Mouse (Mus musculus) hindbrain, embryonic 16.5 days (tissue): ENCODE data around the gene BC025920. TPM values are rescaled to one million over a fixed set of nuclear protein-coding genes. Genes with fewer than 3 reads are reported as not detected.

Experiments
- ATAC-seq: fragments of 200-750 bp; cut with Nextera tagmentation; 2 replicates; pipeline ENCODE4 v1.8.0; 2017; ENCODE audit warnings: moderate TSS enrichment, moderate library complexity
- H3K27ac ChIP-seq: fragments of 300-500 bp; sonication (generic); 2 replicates; pipeline ENCODE4 v1.5.1; 2014; ENCODE audit warnings: low read depth, mild to moderate bottlenecking, control low read depth, low read length, moderate library complexity
- H3K27me3 ChIP-seq: fragments of 300-500 bp; sonication (generic); replicated peaks from 2 replicates; pipeline ENCODE4 v1.6.1; 2014; ENCODE audit warnings: low read length; ENCODE audit not compliant: control insufficient read depth, insufficient read depth
- H3K36me3 ChIP-seq: fragments of 300-500 bp; sonication (generic); 2 replicates; pipeline ENCODE4 v1.6.1; 2014; ENCODE audit warnings: mild to moderate bottlenecking, low read length, moderate library complexity, mixed read lengths; ENCODE audit not compliant: control insufficient read depth, insufficient read depth
- H3K4me1 ChIP-seq: fragments of 300-500 bp; sonication (generic); 2 replicates; pipeline ENCODE4 v1.6.1; 2014; ENCODE audit warnings: low read depth, low read length; ENCODE audit not compliant: control insufficient read depth, insufficient read depth
- H3K4me2 ChIP-seq: fragments of 300-500 bp; sonication (generic); 2 replicates; pipeline ENCODE4 v1.6.1; 2014; ENCODE audit warnings: mild to moderate bottlenecking, low read length, control low read depth, moderate library complexity
- H3K4me3 ChIP-seq: fragments of 300-500 bp; sonication (generic); 2 replicates; pipeline ENCODE4 v1.5.1; 2014; ENCODE audit warnings: mild to moderate bottlenecking, low read length, control low read depth, moderate library complexity
- H3K9ac ChIP-seq: fragments of 300-500 bp; sonication (generic); 2 replicates; pipeline ENCODE4 v1.6.1; 2014; ENCODE audit warnings: low read depth, mild to moderate bottlenecking, control low read depth, low read length, moderate library complexity
- H3K9me3 ChIP-seq: fragments of 300-500 bp; sonication (generic); 2 replicates; pipeline ENCODE4 v1.6.1; 2014; ENCODE audit warnings: mild to moderate bottlenecking, low read length, moderate library complexity; ENCODE audit not compliant: control insufficient read depth
- WGBS: fragments of 180-500 bp; shearing (Covaris S2); extraction: QIAGEN DNeasy Blood & Tissue Kit; methylation state at CpG from one replicate; pipeline ENCODE4 v1.1.7; 2014; 5-methylcytosine and 5-hydroxymethylcytosine counted together
- polyA plus RNA-seq: library from polyadenylated mRNA; unstranded; fragments of >200 nt; fragmentation: Nextera tagmentation; extraction: Ambion mirVana; gene quantifications from 2 replicates; pipeline ENCODE4 v1.2.1, GENCODE M21; 2015

The BC025920 gene
- polyA plus RNA-seq, 1 experiment from 2014 or later, result 1.6 TPM

GRCm38 (mm10) chr10:81608308-81608707 lies 2.2 kb downstream of the BC025920 start:
- 90% methylated on average over 1 of the region's 1 CpGs for WGBS
- peaks cover 16% of the 10 kb centered on the region for H3K4me1 ChIP-seq

GRCm38 (mm10) chr10:81612779-81613178 lies 6.7 kb downstream of the BC025920 start:
- H3K4me1 ChIP-seq, result no peaks in the 10 kb centered on the region
- H3K4me2 ChIP-seq, result no peak overlapping the region
- no peaks in the 10 kb centered on the region for H3K27me3 ChIP-seq
- H3K9ac ChIP-seq, result no peak overlapping the region
- no peak overlapping the region for H3K4me3 ChIP-seq
- WGBS, result 75% methylated on average over 3 of the region's 3 CpGs
- H3K27ac ChIP-seq, result no peak overlapping the region
- no peaks in the 10 kb centered on the region for H3K36me3 ChIP-seq
- H3K9me3 ChIP-seq, result no peaks in the 10 kb centered on the region
- ATAC-seq, result no peak

More at GRCm38 (mm10) chr10:81608308-81608707, 2.2 kb downstream of the BC025920 start:
- H3K4me2 ChIP-seq, result no peak overlapping the region
- H3K9ac ChIP-seq, result no peak overlapping the region
- H3K36me3 ChIP-seq, result no peaks in the 10 kb centered on the region
- no peaks in the 10 kb centered on the region for H3K27me3 ChIP-seq
- H3K9me3 ChIP-seq, result no peaks in the 10 kb centered on the region
- H3K4me3 ChIP-seq, result no peak overlapping the region
- H3K27ac ChIP-seq, result no peak overlapping the region
- ATAC-seq, result no peak

- WGBS, result 66% methylated on average over 6 of the region's 6 CpGs
- Histone ChIP-seq H3K4me1 (no peaks in the 10 kb centered on the region), H3K4me2 (no peak overlapping the region), H3K9ac (no peak overlapping the region), H3K27me3 (no peaks in the 10 kb centered on the region), H3K9me3 (no peaks in the 10 kb centered on the region), H3K36me3 (no peaks in the 10 kb centered on the region), H3K27ac (no peak overlapping the region), H3K4me3 (no peak overlapping the region)
- no peak for ATAC-seq
Measured at GRCm38 (mm10) chr10:81615486-81615885, 9.4 kb downstream of the BC025920 start.

GRCm38 (mm10) chr10:81619976-81620375 lies 13.9 kb downstream of the BC025920 start:
- 90% methylated on average over 5 of the region's 5 CpGs for WGBS
- Histone ChIP-seq H3K27ac (no peak overlapping the region), H3K4me3 (no peak overlapping the region), H3K27me3 (no peaks in the 10 kb centered on the region), H3K9ac (no peak overlapping the region), H3K36me3 (peaks cover 14% of the 10 kb centered on the region), H3K4me1 (no peaks in the 10 kb centered on the region), H3K4me2 (no peak overlapping the region), H3K9me3 (no peaks in the 10 kb centered on the region)
- no peak for ATAC-seq

- ATAC-seq, result no peak
- H3K4me1 ChIP-seq, result no peaks in the 10 kb centered on the region
- peaks cover 14% of the 10 kb centered on the region for H3K36me3 ChIP-seq
- no peaks in the 10 kb centered on the region for H3K9me3 ChIP-seq
- H3K4me3 ChIP-seq, result no peak overlapping the region
- no peaks in the 10 kb centered on the region for H3K27me3 ChIP-seq
- WGBS, result 55% methylated on average over 9 of the region's 9 CpGs
- H3K4me2 ChIP-seq, result no peak overlapping the region
- no peak overlapping the region for H3K27ac ChIP-seq
- no peak overlapping the region for H3K9ac ChIP-seq
Measured at GRCm38 (mm10) chr10:81620786-81621185, 14.7 kb downstream of the BC025920 start.

GRCm38 (mm10) chr10:81623441-81623840 lies 17.4 kb downstream of the BC025920 start:
- Histone ChIP-seq H3K27ac (no peak overlapping the region), H3K9me3 (no peaks in the 10 kb centered on the region), H3K4me2 (no peak overlapping the region), H3K9ac (no peak overlapping the region), H3K4me3 (no peak overlapping the region), H3K27me3 (no peaks in the 10 kb centered on the region), H3K36me3 (peaks cover 14% of the 10 kb centered on the region), H3K4me1 (peaks cover 16% of the 10 kb centered on the region)
- 63% methylated on average over 8 of the region's 8 CpGs for whole genome bisulfite sequencing
- no peak for ATAC-seq

GRCm38 (mm10) chr10:81626101-81626993 lies 20.3 kb downstream of the BC025920 start:
- H3K9ac ChIP-seq, result peak overlapping the region; percentile 87
- ATAC-seq, result 0 out of 2 replicates have a peak, but pooled peaks have one; percentile 3
- 92% methylated on average over 22 of the region's 22 CpGs for WGBS

GRCm38 (mm10) chr10:81626994-81627835 lies 21.1 kb downstream of the BC025920 start, which contains the start of gene Sirt6:
Gene Sirt6 (minus strand): TSS chr10:81627797.
- peak; percentile 90 for ATAC-seq
- peaks cover 11% of the 10 kb centered on the region for H3K36me3 ChIP-seq
- peak within 1 kb of the TSS; percentile 84 for H3K4me3 ChIP-seq
- H3K9ac ChIP-seq, result peak within 1 kb of the TSS; percentile 87
- no peaks in the 10 kb centered on the region for H3K9me3 ChIP-seq
- 5% methylated on average over 40 of the region's 40 CpGs for WGBS
- peaks cover 16% of the 10 kb centered on the region for H3K4me1 ChIP-seq
- H3K27me3 ChIP-seq, result peaks cover 4% of the 10 kb centered on the region; the same call in 1 of the 2 replicates
- peak within 1 kb of the TSS; percentile 93 for H3K4me2 ChIP-seq
- peak within 1 kb of the TSS; percentile 87 for H3K27ac ChIP-seq

More at GRCm38 (mm10) chr10:81626101-81626993, 20.3 kb downstream of the BC025920 start:
- peaks cover 16% of the 10 kb centered on the region for H3K4me1 ChIP-seq
- peak overlapping the region; percentile 93 for H3K4me2 ChIP-seq
- no peak overlapping the region for H3K27ac ChIP-seq
- H3K27me3 ChIP-seq, result peaks cover 4% of the 10 kb centered on the region; the same call in 1 of the 2 replicates
- H3K4me3 ChIP-seq, result peak overlapping the region; percentile 84
- peaks cover 14% of the 10 kb centered on the region for H3K36me3 ChIP-seq
- no peaks in the 10 kb centered on the region for H3K9me3 ChIP-seq

GRCm38 (mm10) chr10:81627836-81628220 lies 21.8 kb downstream of the BC025920 start:
- Histone ChIP-seq H3K9ac (peak overlapping the region; percentile 87), H3K27me3 (peaks cover 4% of the 10 kb centered on the region; the same call in 1 of the 2 replicates), H3K4me2 (peak overlapping the region; percentile 93), H3K4me1 (peaks cover 16% of the 10 kb centered on the region), H3K27ac (peak overlapping the region; percentile 87), H3K9me3 (no peaks in the 10 kb centered on the region), H3K4me3 (peak overlapping the region; percentile 84), H3K36me3 (peaks cover 6% of the 10 kb centered on the region)
- WGBS, result 61% methylated on average over 7 of the region's 7 CpGs
- peak; percentile 35 for ATAC-seq
